Mouse (Mus musculus) CH12F3 (cell line): ENCODE measurements around the gene Ccdc60.

ENCODE experiments used
- in situ Hi-C: fragments of 300-500 bp; cut with MboI; formaldehyde crosslinking; loops from 2 replicates; pipeline ENCODE4 v1.14.3; 2020; ENCODE audit warnings: low sequenced_read_pairs

The Ccdc60 gene

GRCm38 (mm10) chr5:116080736-116081135 lies 208.0 kb downstream of the Ccdc60 start:
- in situ Hi-C loops: no loop called here
